Mouse (Mus musculus) embryonic facial prominence, embryonic 15.5 days (tissue): ENCODE measurements around the gene Ppat. TPM values are rescaled to one million over a fixed set of nuclear protein-coding genes. Genes with fewer than 3 reads are reported as not detected.

Source experiments
- ATAC-seq: fragments of 200-750 bp; cut with Nextera tagmentation; 2 replicates; pipeline ENCODE4 v1.8.0; 2017; ENCODE audit warnings: low read depth, moderate TSS enrichment; ENCODE audit not compliant: insufficient number of reproducible peaks, low FRiP score, low TSS enrichment
- H3K27ac ChIP-seq: fragments of 300-500 bp; sonication (generic); replicated peaks from 2 replicates; pipeline ENCODE4 v1.5.1; 2015; ENCODE audit warnings: mild to moderate bottlenecking, inconsistent platforms
- H3K27me3 ChIP-seq: fragments of 300-500 bp; sonication (generic); 2 replicates; pipeline ENCODE4 v1.6.1; 2015; ENCODE audit warnings: inconsistent platforms
- H3K36me3 ChIP-seq: fragments of 300-500 bp; sonication (generic); 2 replicates; pipeline ENCODE4 v1.6.1; 2015; ENCODE audit warnings: mild to moderate bottlenecking, inconsistent platforms
- H3K4me1 ChIP-seq: fragments of 300-500 bp; sonication (generic); 2 replicates; pipeline ENCODE4 v1.6.1; 2015; ENCODE audit warnings: inconsistent platforms
- H3K4me2 ChIP-seq: fragments of 300-500 bp; sonication (generic); replicated peaks from 2 replicates; pipeline ENCODE4 v1.6.1; 2015; ENCODE audit warnings: mild to moderate bottlenecking, inconsistent platforms
- H3K4me3 ChIP-seq: fragments of 300-500 bp; sonication (generic); replicated peaks from 2 replicates; pipeline ENCODE4 v1.5.1; 2015; ENCODE audit warnings: mild to moderate bottlenecking, inconsistent platforms
- H3K9ac ChIP-seq: fragments of 300-500 bp; sonication (generic); 2 replicates; pipeline ENCODE4 v1.6.1; 2015; ENCODE audit warnings: inconsistent platforms
- H3K9me3 ChIP-seq: fragments of 300-500 bp; sonication (generic); replicated peaks from 2 replicates; pipeline ENCODE4 v1.6.1; 2016; ENCODE audit warnings: inconsistent platforms
- WGBS: fragments of 180-500 bp; shearing (Covaris S2); methylation state at CpG from one replicate; pipeline ENCODE4 v1.1.7; 2015; 5-methylcytosine and 5-hydroxymethylcytosine counted together
- polyA plus RNA-seq: library from polyadenylated mRNA; unstranded; fragments of >200 nt; fragmentation: Nextera tagmentation; extraction: Ambion mirVana; gene quantifications from 2 replicates; pipeline ENCODE4 v1.2.1, GENCODE M21; 2015

Gene Ppat
- polyA plus RNA-seq, 1 experiment from 2014 or later = 17.1 TPM

- Histone ChIP-seq H3K4me2 (no peak overlapping the region), H3K4me3 (no peak overlapping the region), H3K4me1 (no peaks in the 10 kb centered on the region), H3K27ac (no peak overlapping the region), H3K36me3 (peaks cover 71% of the 10 kb centered on the region), H3K9ac (no peak overlapping the region), H3K27me3 (no peaks in the 10 kb centered on the region), H3K9me3 (no peaks in the 10 kb centered on the region)
- 89% methylated on average over 3 of the region's 3 CpGs for WGBS
- ATAC-seq = no peak
Observed at GRCm38 (mm10) chr5:76964651-76965050, 13.3 kb upstream of the Ppat start.

- Histone ChIP-seq H3K27ac (no peak overlapping the region), H3K27me3 (no peaks in the 10 kb centered on the region), H3K4me2 (no peak overlapping the region), H3K36me3 (peaks cover 71% of the 10 kb centered on the region), H3K4me1 (no peaks in the 10 kb centered on the region), H3K4me3 (no peak overlapping the region), H3K9ac (no peak overlapping the region), H3K9me3 (no peaks in the 10 kb centered on the region)
- no peak for ATAC-seq
- 62% methylated on average over 11 of the region's 11 CpGs for WGBS
Observed at GRCm38 (mm10) chr5:76962545-76962944, 11.2 kb upstream of the Ppat start.

- WGBS = 75% methylated on average over 5 of the region's 5 CpGs
- H3K27me3 ChIP-seq = no peaks in the 10 kb centered on the region
- H3K9me3 ChIP-seq = no peaks in the 10 kb centered on the region
- peaks cover 70% of the 10 kb centered on the region for H3K36me3 ChIP-seq
- H3K9ac ChIP-seq = no peak overlapping the region
- ATAC-seq = no peak
- no peak overlapping the region for H3K4me3 ChIP-seq
- 0 out of 2 replicates have a peak, but pooled peaks cover 4% of the 10 kb centered on the region for H3K4me1 ChIP-seq
- H3K4me2 ChIP-seq = no peak overlapping the region
- no peak overlapping the region for H3K27ac ChIP-seq
Observed at GRCm38 (mm10) chr5:76959587-76959986, 8.2 kb upstream of the Ppat start.

DNA sequence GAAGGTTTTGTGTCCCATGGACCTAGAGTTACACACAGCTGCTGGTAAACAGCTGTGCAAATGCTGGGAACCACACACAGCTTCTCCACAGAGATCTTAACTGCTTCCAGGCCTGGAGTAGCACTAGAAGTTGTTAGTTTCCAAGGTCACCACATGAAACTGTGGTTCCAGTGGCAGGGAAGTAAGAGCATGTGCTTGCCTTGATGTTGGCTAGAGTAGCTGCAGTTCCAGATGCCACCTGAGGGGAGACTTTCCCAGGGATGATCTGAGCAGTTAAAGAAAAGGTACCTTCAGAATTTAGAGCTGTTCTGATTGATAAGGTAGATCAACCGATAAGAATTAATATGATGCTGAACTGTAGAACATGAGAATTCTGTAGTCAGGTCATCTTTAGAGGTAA is 6.6 kb upstream of the Ppat start:
- no peaks in the 10 kb centered on the region for H3K27me3 ChIP-seq
- WGBS = 94% methylated on average over 1 of the region's 1 CpGs
- H3K9me3 ChIP-seq = no peaks in the 10 kb centered on the region
- H3K4me2 ChIP-seq = no peak overlapping the region
- no peak for ATAC-seq
- H3K36me3 ChIP-seq = peaks cover 59% of the 10 kb centered on the region
- H3K27ac ChIP-seq = no peak overlapping the region
- H3K4me1 ChIP-seq = 0 out of 2 replicates have a peak, but pooled peaks cover 6% of the 10 kb centered on the region
- no peak overlapping the region for H3K9ac ChIP-seq
- H3K4me3 ChIP-seq = no peak overlapping the region

DNA sequence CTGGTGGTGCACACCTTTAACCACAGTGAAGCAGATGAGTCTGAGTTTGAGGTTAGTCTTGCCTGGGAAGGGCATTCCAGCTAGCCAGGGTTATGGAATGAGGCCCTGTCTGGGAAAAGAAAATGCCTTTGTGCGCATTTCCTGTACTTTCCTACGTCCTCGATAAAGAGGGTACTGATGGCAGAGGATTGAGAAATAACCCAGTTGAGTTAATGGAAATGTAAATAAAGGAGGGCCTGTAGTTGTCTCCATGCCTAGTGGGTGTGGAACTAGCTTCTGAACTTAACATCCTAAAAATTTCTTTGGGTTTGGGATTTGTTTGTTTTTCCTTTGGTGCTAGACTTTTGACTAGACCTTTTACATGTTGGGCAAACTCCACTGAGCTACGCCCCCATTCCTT is 4.1 kb upstream of the Ppat start:
- H3K36me3 ChIP-seq = peaks cover 43% of the 10 kb centered on the region
- H3K27me3 ChIP-seq = no peaks in the 10 kb centered on the region
- peaks cover 15% of the 10 kb centered on the region for H3K4me1 ChIP-seq
- WGBS = 72% methylated on average over 4 of the region's 4 CpGs
- H3K9me3 ChIP-seq = no peaks in the 10 kb centered on the region
- H3K4me2 ChIP-seq = no peak overlapping the region
- ATAC-seq = no peak
- no peak overlapping the region for H3K9ac ChIP-seq
- no peak overlapping the region for H3K27ac ChIP-seq
- no peak overlapping the region for H3K4me3 ChIP-seq

- Histone ChIP-seq H3K9me3 (no peaks in the 10 kb centered on the region), H3K4me3 (no peak overlapping the region), H3K27ac (no peak overlapping the region; the same call in 1 of the 2 replicates), H3K36me3 (peaks cover 37% of the 10 kb centered on the region), H3K4me1 (peaks cover 25% of the 10 kb centered on the region), H3K27me3 (no peaks in the 10 kb centered on the region), H3K9ac (no peak overlapping the region), H3K4me2 (no peak overlapping the region)
- WGBS = 87% methylated on average over 6 of the region's 6 CpGs
- ATAC-seq = no peak
Observed at GRCm38 (mm10) chr5:76954271-76954900, 3.0 kb upstream of the Ppat start.

DNA sequence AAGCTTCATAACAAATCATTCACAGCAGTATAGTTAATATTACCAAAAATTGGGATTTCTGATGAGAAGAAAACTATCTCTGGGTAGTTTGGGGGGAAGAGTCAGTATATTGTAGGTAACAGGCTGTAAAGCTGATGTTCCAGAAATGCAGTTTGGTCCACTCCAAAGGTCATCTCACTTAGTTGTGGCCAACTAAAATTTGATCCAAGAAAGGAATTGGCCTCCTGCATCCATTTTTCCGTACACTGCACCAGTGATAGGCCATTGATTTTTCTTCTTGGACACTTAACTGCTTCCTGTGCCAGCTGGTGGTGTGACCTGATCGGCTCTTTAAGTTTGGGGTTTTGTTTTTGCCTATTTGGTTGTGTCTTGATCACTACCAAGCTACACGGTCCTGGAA is 2.4 kb upstream of the Ppat start:
- Histone ChIP-seq H3K27me3 (no peaks in the 10 kb centered on the region), H3K4me3 (no peak overlapping the region), H3K9me3 (no peaks in the 10 kb centered on the region), H3K4me2 (no peak overlapping the region), H3K36me3 (peaks cover 33% of the 10 kb centered on the region), H3K4me1 (peaks cover 26% of the 10 kb centered on the region), H3K9ac (no peak overlapping the region), H3K27ac (no peak overlapping the region)
- 73% methylated on average over 3 of the region's 3 CpGs for WGBS
- no peak for ATAC-seq

- Histone ChIP-seq H3K27me3 (no peaks in the 10 kb centered on the region), H3K4me3 (peak overlapping the region; percentile 78), H3K36me3 (peaks cover 19% of the 10 kb centered on the region), H3K9ac (peak overlapping the region; percentile 64), H3K4me2 (peak overlapping the region; percentile 85), H3K27ac (peak overlapping the region; percentile 87), H3K9me3 (no peaks in the 10 kb centered on the region), H3K4me1 (peaks cover 26% of the 10 kb centered on the region)
- ATAC-seq = no peak
- 7% methylated on average over 7 of the region's 7 CpGs for WGBS
Observed at GRCm38 (mm10) chr5:76952112-76953040, 998 bp upstream of the Ppat start.

- Histone ChIP-seq H3K4me3 (peak overlapping the region; percentile 78), H3K27me3 (no peaks in the 10 kb centered on the region), H3K9me3 (no peaks in the 10 kb centered on the region), H3K9ac (peak overlapping the region; percentile 63), H3K4me2 (peak overlapping the region; percentile 85), H3K27ac (peak overlapping the region; percentile 87), H3K4me1 (peaks cover 31% of the 10 kb centered on the region), H3K36me3 (peaks cover 6% of the 10 kb centered on the region; the same call in 1 of the 2 replicates)
- under 1% methylated on average over 24 of the region's 24 CpGs for WGBS
- 0 out of 2 replicates have a peak, but pooled peaks have one; percentile 0 for ATAC-seq
Observed at GRCm38 (mm10) chr5:76950343-76951105, 854 bp downstream of the Ppat start.

- Histone ChIP-seq H3K27ac (no peak overlapping the region), H3K9ac (no peak overlapping the region), H3K4me3 (no peak overlapping the region), H3K27me3 (no peaks in the 10 kb centered on the region), H3K9me3 (no peaks in the 10 kb centered on the region), H3K4me1 (peaks cover 23% of the 10 kb centered on the region), H3K36me3 (no peaks in the 10 kb centered on the region), H3K4me2 (no peak overlapping the region)
- WGBS = 94% methylated on average over 4 of the region's 4 CpGs
- no peak for ATAC-seq
Observed at GRCm38 (mm10) chr5:76947758-76948157, 3.6 kb downstream of the Ppat start.

DNA sequence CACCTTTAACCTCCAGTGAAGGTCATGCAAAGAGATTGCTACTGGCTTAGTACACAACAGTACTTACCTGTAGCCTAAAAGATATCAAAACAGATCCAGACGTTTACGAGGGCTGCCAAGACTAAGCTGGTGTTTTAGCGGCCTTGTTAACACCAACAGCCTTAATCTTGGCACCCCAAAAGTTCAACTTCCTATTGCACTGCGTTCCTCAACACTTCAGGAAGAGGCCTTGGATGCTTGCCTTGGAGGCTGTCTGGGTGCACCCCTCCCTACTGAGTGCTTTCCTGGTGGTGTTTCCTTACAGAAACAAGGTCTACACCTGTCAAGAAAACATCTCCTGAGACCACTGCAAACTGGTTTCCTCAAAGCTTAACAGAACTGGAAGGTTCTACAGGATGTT is 4.2 kb downstream of the Ppat start:
- no peak overlapping the region for H3K4me3 ChIP-seq
- 82% methylated on average over 4 of the region's 4 CpGs for WGBS
- H3K4me2 ChIP-seq = no peak overlapping the region
- H3K9ac ChIP-seq = no peak overlapping the region
- H3K9me3 ChIP-seq = no peaks in the 10 kb centered on the region
- peaks cover 17% of the 10 kb centered on the region for H3K4me1 ChIP-seq
- no peaks in the 10 kb centered on the region for H3K36me3 ChIP-seq
- ATAC-seq = no peak
- H3K27ac ChIP-seq = no peak overlapping the region
- no peaks in the 10 kb centered on the region for H3K27me3 ChIP-seq
